In the genomic region with DNA sequence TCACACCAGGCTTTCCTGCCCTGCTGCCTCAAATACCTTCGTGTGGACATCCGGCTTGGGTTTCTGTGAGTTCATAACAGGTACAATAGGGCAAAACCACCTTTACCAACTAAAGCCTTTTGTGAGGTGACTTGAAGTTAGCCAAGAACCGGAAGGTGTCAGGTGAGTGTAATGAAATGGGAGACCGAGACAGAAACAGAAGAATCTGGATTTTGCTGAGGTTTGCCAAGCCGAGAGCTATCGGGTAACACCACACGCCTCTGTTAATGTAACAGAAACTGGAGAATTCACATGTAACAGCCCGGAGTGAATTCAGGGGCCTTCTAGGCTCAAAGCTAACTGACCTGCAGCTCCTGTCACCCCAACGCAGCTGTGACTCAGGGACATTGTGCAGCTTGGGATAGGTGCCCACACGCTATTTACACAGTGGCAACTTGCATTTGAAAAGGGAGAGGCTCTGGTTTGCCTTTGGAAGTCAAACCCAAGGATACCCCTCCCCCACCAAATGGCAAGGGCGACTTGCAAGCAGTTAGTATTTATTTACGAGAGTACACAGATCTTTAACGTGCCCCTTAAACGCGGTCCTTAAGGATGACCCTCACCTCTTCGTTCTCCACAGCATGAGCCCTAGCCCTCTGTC, we compare ENCODE assay signal across 26 mouse cellular contexts.
A peak's percentile ranks its signal among the peaks of the same experiment; 100 is the strongest.
DNase-seq lines count a peak whose midpoint lies in the region; ATAC-seq lines count a peak whose summit lies in the region.
"Had no signal": no experiment of that assay in that cellular context is flagged by ENCODE, and none has a peak within 500 bp of the region (broad histone marks: within the 10 kb centered on the region; RNA-seq: fewer than 3 reads in every experiment).

No protein-coding gene starts in this region.

- no peak overlapping the region for H3K4me3 ChIP-seq in limb, embryonic 12.5 days (replicated peaks)
- H3K4me3 ChIP-seq: gastrocnemius, adult 2 months; heart, embryonic 13.5 days; hindbrain, embryonic 10.5 days; hindbrain, embryonic 15.5 days; kidney, embryonic 15.5 days; limb, embryonic 15.5 days had no signal

- peak; percentile 25 to 49 for DNase-seq in lung, adult 18-20 months
- no peak for DNase-seq in lung, postnatal 10 days
- DNase-seq in ES-CJ7 (ENCODE audit: low read depth, low spot score) (peak; percentile 76), R1 (ENCODE audit: low read depth, low spot score) (peak; percentile 86), liver (no peak)
- DNase-seq in gastrocnemius, postnatal 36 days = no peak
- DNase-seq: adrenal gland, postnatal 25 days; B cell, adult 2 months; cerebellum, adult 18-20 months; cerebellum, postnatal 10 days; gastrocnemius, adult 2 months; heart, postnatal 10 days; kidney, adult 18-20 months; kidney, postnatal 25 days; lung, embryonic 14.5 days had no signal

- no peaks in the 10 kb centered on the region for H3K36me3 ChIP-seq in limb, embryonic 12.5 days
- H3K36me3 ChIP-seq: heart, embryonic 13.5 days; hindbrain, embryonic 10.5 days; hindbrain, embryonic 15.5 days; kidney, embryonic 15.5 days; limb, embryonic 15.5 days had no signal

- H3K4me2 ChIP-seq in limb, embryonic 12.5 days = no peak overlapping the region
- H3K4me2 ChIP-seq: heart, embryonic 13.5 days; hindbrain, embryonic 15.5 days; kidney, embryonic 15.5 days; limb, embryonic 15.5 days; lung, embryonic 14.5 days had no signal

- H3K27me3 ChIP-seq in limb, embryonic 12.5 days = no peaks in the 10 kb centered on the region
- H3K27me3 ChIP-seq: heart, embryonic 13.5 days; hindbrain, embryonic 15.5 days; limb, embryonic 15.5 days; Patski had no signal

- intact Hi-C loops in gastrocnemius, postnatal 36 days (cut with DNase I) = no loop called here

- 46% methylated on average over 16 of the region's 16 CpGs for WGBS in limb, embryonic 12.5 days

- H3K27ac ChIP-seq in limb, embryonic 12.5 days = peak overlapping the region; percentile 14; the same call in 1 of the 2 replicates
- H3K27ac ChIP-seq: gastrocnemius, adult 2 months; heart, embryonic 13.5 days; hindbrain, embryonic 10.5 days; hindbrain, embryonic 15.5 days; kidney, embryonic 15.5 days; limb, embryonic 15.5 days; liver, embryonic 14.5 days had no signal

- no peak overlapping the region for H3K9ac ChIP-seq in limb, embryonic 12.5 days (replicated peaks)
- H3K9ac ChIP-seq: heart, embryonic 13.5 days; hindbrain, embryonic 15.5 days; kidney, embryonic 15.5 days; limb, embryonic 15.5 days; liver, embryonic 14.5 days; lung, embryonic 14.5 days had no signal

- ATAC-seq in limb, embryonic 12.5 days (ENCODE audit: insufficient number of reproducible peaks, insufficient read depth, low FRiP score, low TSS enrichment, low read depth) = no peak
- no peak for ATAC-seq in erythroblast, adult 5-6 weeks (replicated peaks; ENCODE audit: low FRiP score, poor library complexity, severe bottlenecking)
- ATAC-seq: forebrain, embryonic 16.5 days; midbrain, embryonic 16.5 days; Patski had no signal

- no peaks in the 10 kb centered on the region for H3K9me3 ChIP-seq in limb, embryonic 12.5 days
- H3K9me3 ChIP-seq: heart, embryonic 13.5 days; hindbrain, embryonic 10.5 days; hindbrain, embryonic 15.5 days; kidney, embryonic 15.5 days; limb, embryonic 15.5 days had no signal

- H3K4me1 ChIP-seq in limb, embryonic 12.5 days (replicated peaks) = peaks cover 40% of the 10 kb centered on the region
- H3K4me1 ChIP-seq: hindbrain, embryonic 15.5 days had no signal

Comparison
In these comparisons a context has a peak if more than half of its experiments do, and no peak if none do; other contexts are left out.
1. DNase-seq: peak in lung, adult 18-20 months (2 of 2), ES-CJ7 (single experiment) and R1 (single experiment); none in lung, postnatal 10 days (single experiment), liver (single experiment) and gastrocnemius, postnatal 36 days (0 of 2).